Mouse (Mus musculus): Measurements from ENCODE around the gene Phxr2. TPM values are rescaled to one million over a fixed set of nuclear protein-coding genes. Genes with fewer than 3 reads are reported as not detected.

Gene Phxr2
- total and polyA plus RNA-seq, 2 experiments from 2014 or later, result not detected

GRCm38 (mm10) chr10:99156808-99157207 lies 30.7 kb upstream of the Phxr2 start:
- H3K4me1 ChIP-seq (ENCODE audit: insufficient read depth, low read length), result no peaks in the 10 kb centered on the region
- no peak overlapping the region for H3K4me3 ChIP-seq (ENCODE audit: low read depth, low read length)
- no peak overlapping the region for H3K27ac ChIP-seq (ENCODE audit: low read depth, low read length)
- no peak overlapping the region for H3K4me2 ChIP-seq (ENCODE audit: low read depth, low read length, poor library complexity, severe bottlenecking)
- no peaks in the 10 kb centered on the region for H3K36me3 ChIP-seq (ENCODE audit: insufficient read depth, low read length)
- 92% methylated on average over 5 of the region's 5 CpGs for WGBS
- H3K27me3 ChIP-seq (ENCODE audit: insufficient read depth, low read length), result no peaks in the 10 kb centered on the region
- H3K9me3 ChIP-seq (ENCODE audit: low read length), result no peaks in the 10 kb centered on the region
- no peak for DNase-seq (ENCODE audit: low spot score)
- H3K9ac ChIP-seq (replicated peaks; ENCODE audit: low read length, poor library complexity, severe bottlenecking), result no peak overlapping the region
- ATAC-seq (ENCODE audit: low FRiP score), result no peak
- peak; percentile 45 for TF ChIP-seq CTCF (IDR thresholded peaks at IDR 0.05)

- no peaks in the 10 kb centered on the region for H3K4me1 ChIP-seq (ENCODE audit: insufficient read depth, low read length)
- no peak for ATAC-seq (ENCODE audit: low FRiP score)
- no peak overlapping the region for H3K4me2 ChIP-seq (ENCODE audit: low read depth, low read length, poor library complexity, severe bottlenecking)
- WGBS, result 96% methylated on average over 8 of the region's 8 CpGs
- H3K9ac ChIP-seq (replicated peaks; ENCODE audit: low read length, poor library complexity, severe bottlenecking), result no peak overlapping the region
- no peak overlapping the region for H3K4me3 ChIP-seq (ENCODE audit: low read depth, low read length)
- TF ChIP-seq CTCF (IDR thresholded peaks at IDR 0.05), result no peak
- H3K9me3 ChIP-seq (ENCODE audit: low read length), result no peaks in the 10 kb centered on the region
- DNase-seq (ENCODE audit: low spot score), result no peak
- no peak overlapping the region for H3K27ac ChIP-seq (ENCODE audit: low read depth, low read length)
- no peaks in the 10 kb centered on the region for H3K27me3 ChIP-seq (ENCODE audit: insufficient read depth, low read length)
- no peaks in the 10 kb centered on the region for H3K36me3 ChIP-seq (ENCODE audit: insufficient read depth, low read length)
These were observed 28.5 kb upstream of the Phxr2 start for GRCm38 (mm10) chr10:99154635-99155034.

- H3K27ac ChIP-seq (ENCODE audit: low read depth, low read length), result no peak overlapping the region
- WGBS, result 90% methylated on average over 6 of the region's 6 CpGs
- ATAC-seq (ENCODE audit: low FRiP score), result no peak
- H3K9ac ChIP-seq (replicated peaks; ENCODE audit: low read length, poor library complexity, severe bottlenecking), result no peak overlapping the region
- H3K4me2 ChIP-seq (ENCODE audit: low read depth, low read length, poor library complexity, severe bottlenecking), result no peak overlapping the region
- DNase-seq (ENCODE audit: low spot score), result no peak
- H3K27me3 ChIP-seq (ENCODE audit: insufficient read depth, low read length), result no peaks in the 10 kb centered on the region
- no peaks in the 10 kb centered on the region for H3K36me3 ChIP-seq (ENCODE audit: insufficient read depth, low read length)
- TF ChIP-seq CTCF (IDR thresholded peaks at IDR 0.05), result peak; percentile 54
- H3K4me3 ChIP-seq (ENCODE audit: low read depth, low read length), result no peak overlapping the region
- no peaks in the 10 kb centered on the region for H3K4me1 ChIP-seq (ENCODE audit: insufficient read depth, low read length)
- H3K9me3 ChIP-seq (ENCODE audit: low read length), result no peaks in the 10 kb centered on the region
These were observed 25.9 kb upstream of the Phxr2 start for GRCm38 (mm10) chr10:99152063-99152462.

- Histone ChIP-seq H3K36me3 (ENCODE audit: insufficient read depth, low read length) (no peaks in the 10 kb centered on the region), H3K9ac (replicated peaks; ENCODE audit: low read length, poor library complexity, severe bottlenecking) (no peak overlapping the region), H3K4me3 (ENCODE audit: low read depth, low read length) (no peak overlapping the region), H3K27me3 (ENCODE audit: insufficient read depth, low read length) (no peaks in the 10 kb centered on the region), H3K27ac (ENCODE audit: low read depth, low read length) (no peak overlapping the region), H3K4me2 (ENCODE audit: low read depth, low read length, poor library complexity, severe bottlenecking) (no peak overlapping the region), H3K9me3 (ENCODE audit: low read length) (no peaks in the 10 kb centered on the region), H3K4me1 (ENCODE audit: insufficient read depth, low read length) (no peaks in the 10 kb centered on the region)
- ATAC-seq (ENCODE audit: low FRiP score) (no peak), DNase-seq (ENCODE audit: low spot score) (no peak)
- TF ChIP-seq CTCF (IDR thresholded peaks at IDR 0.05), result no peak
- WGBS, result 97% methylated on average over 1 of the region's 1 CpGs
These were observed 25.5 kb upstream of the Phxr2 start for GRCm38 (mm10) chr10:99151580-99151979.

- Histone ChIP-seq H3K9ac (replicated peaks; ENCODE audit: low read length, poor library complexity, severe bottlenecking) (no peak overlapping the region), H3K36me3 (ENCODE audit: insufficient read depth, low read length) (no peaks in the 10 kb centered on the region), H3K27me3 (ENCODE audit: insufficient read depth, low read length) (no peaks in the 10 kb centered on the region), H3K4me3 (ENCODE audit: low read depth, low read length) (no peak overlapping the region), H3K4me2 (ENCODE audit: low read depth, low read length, poor library complexity, severe bottlenecking) (no peak overlapping the region), H3K4me1 (ENCODE audit: insufficient read depth, low read length) (no peaks in the 10 kb centered on the region), H3K27ac (ENCODE audit: low read depth, low read length) (no peak overlapping the region), H3K9me3 (ENCODE audit: low read length) (no peaks in the 10 kb centered on the region)
- 94% methylated on average over 6 of the region's 6 CpGs for WGBS
- DNase-seq (ENCODE audit: low spot score), result no peak
- ATAC-seq (ENCODE audit: low FRiP score), result no peak
- no peak for TF ChIP-seq CTCF (IDR thresholded peaks at IDR 0.05)
These were observed 23.9 kb upstream of the Phxr2 start for GRCm38 (mm10) chr10:99150016-99150415.

- H3K4me2 ChIP-seq (ENCODE audit: low read depth, low read length, poor library complexity, severe bottlenecking), result no peak overlapping the region
- DNase-seq (ENCODE audit: low spot score), result no peak
- WGBS, result 97% methylated on average over 8 of the region's 8 CpGs
- no peaks in the 10 kb centered on the region for H3K9me3 ChIP-seq (ENCODE audit: low read length)
- no peaks in the 10 kb centered on the region for H3K4me1 ChIP-seq (ENCODE audit: insufficient read depth, low read length)
- no peak overlapping the region for H3K4me3 ChIP-seq (ENCODE audit: low read depth, low read length)
- H3K27me3 ChIP-seq (ENCODE audit: insufficient read depth, low read length), result no peaks in the 10 kb centered on the region
- no peak for TF ChIP-seq CTCF (IDR thresholded peaks at IDR 0.05)
- no peak for ATAC-seq (ENCODE audit: low FRiP score)
- no peak overlapping the region for H3K9ac ChIP-seq (replicated peaks; ENCODE audit: low read length, poor library complexity, severe bottlenecking)
- H3K27ac ChIP-seq (ENCODE audit: low read depth, low read length), result no peak overlapping the region
- no peaks in the 10 kb centered on the region for H3K36me3 ChIP-seq (ENCODE audit: insufficient read depth, low read length)
These were observed 20.5 kb upstream of the Phxr2 start for GRCm38 (mm10) chr10:99146596-99146995.

Measured in midbrain, postnatal 0 days (tissue).